Mouse (Mus musculus) heart, postnatal 25 days (tissue): Measurements from ENCODE around the gene Dffb. TPM values are rescaled to one million over a fixed set of nuclear protein-coding genes. Genes with fewer than 3 reads are reported as not detected.

ENCODE experiments used
- total RNA-seq, 2 experiments: library from RNA; stranded (reverse); gene quantifications; 2 replicates each; pipeline ENCODE4 v1.2.3; 2021

Gene Dffb
- total RNA-seq, 2 experiments from 2014 or later = 2.5 to 3.7 TPM

Other genes starting within 250 kb of the Dffb start
- 10 to 100 TPM; 13.4 to 14.2 TPM for gene A430005L14Rik, start 17.9 kb downstream of the Dffb start, total RNA-seq
- gene Cep104, start 68 bp upstream of the Dffb start, total RNA-seq = 10 to 100 TPM; 26.0 to 27.9 TPM
- gene Lrrc47, start 36.6 kb upstream of the Dffb start, total RNA-seq = 10 to 100 TPM; 28.3 to 30.2 TPM
- 1 to 10 TPM; 5.8 to 5.9 TPM for gene Smim1, start 51.1 kb upstream of the Dffb start, total RNA-seq
- not detected for gene Ccdc27, start 67.6 kb upstream of the Dffb start, total RNA-seq
- not detected for gene Trp73, start 165.1 kb upstream of the Dffb start, total RNA-seq
- gene Wrap73, start 167.2 kb upstream of the Dffb start, total RNA-seq = 10 to 100 TPM; 10.9 to 11.6 TPM
- gene Tprgl, start 185.5 kb upstream of the Dffb start, total RNA-seq = 100 to 1,000 TPM; 118 to 124 TPM
- 1 to 10 TPM; 7.4 to 8.9 TPM for gene Megf6, start 195.6 kb upstream of the Dffb start, total RNA-seq